Mouse (Mus musculus): Measurements from ENCODE around the gene Frrs1l. TPM values are rescaled to one million over a fixed set of nuclear protein-coding genes. Genes with fewer than 3 reads are reported as not detected.

Frrs1l gene
- polyA plus RNA-seq, 1 experiment from 2014 or later, result 25.7 TPM

Other genes starting within 250 kb of the Frrs1l start
- gene Actl7b, start 248.9 kb downstream of the Frrs1l start, polyA plus RNA-seq (2015; fragmentation: Nextera tagmentation; extraction: Ambion mirVana), result not detected in 2 replicates
- gene Actl7a, start 247.0 kb downstream of the Frrs1l start, polyA plus RNA-seq (2015; fragmentation: Nextera tagmentation; extraction: Ambion mirVana), result not detected in 2 replicates
- gene Elp1, start 188.1 kb downstream of the Frrs1l start, polyA plus RNA-seq (2015; fragmentation: Nextera tagmentation; extraction: Ambion mirVana), result 58.0 and 59.8 TPM in 2 replicates
- 15.6 and 16.0 TPM in 2 replicates for gene Fam206a, start 188.0 kb downstream of the Frrs1l start, polyA plus RNA-seq (2015; fragmentation: Nextera tagmentation; extraction: Ambion mirVana)
- gene Ctnnal1, start 125.2 kb downstream of the Frrs1l start, polyA plus RNA-seq (2015; fragmentation: Nextera tagmentation; extraction: Ambion mirVana), result 15.7 and 16.2 TPM in 2 replicates
- gene Tmem245, start 43.0 kb downstream of the Frrs1l start, polyA plus RNA-seq (2015; fragmentation: Nextera tagmentation; extraction: Ambion mirVana), result 9.4 and 9.9 TPM in 2 replicates
- 3.3 and 3.5 TPM in 2 replicates for gene Epb41l4b, start 153.0 kb upstream of the Frrs1l start, polyA plus RNA-seq (2015; fragmentation: Nextera tagmentation; extraction: Ambion mirVana)